Mouse (Mus musculus): ENCODE data around the gene Myo1e. TPM values are rescaled to one million over a fixed set of nuclear protein-coding genes. Genes with fewer than 3 reads are reported as not detected.
A peak's percentile ranks its signal among the peaks of the same experiment; 100 is the strongest.

Myo1e gene
- total and polyA plus RNA-seq, 3 experiments, result 3.9 to 11.3 (median 8.5) TPM

- Histone ChIP-seq H3K27ac (no peak overlapping the region), H3K79me2 (replicated peaks; ENCODE audit: control insufficient read depth, insufficient read depth, low read length) (no peaks in the 10 kb centered on the region), H3K27me3 (ENCODE audit: control insufficient read depth, insufficient read depth, low read length) (no peaks in the 10 kb centered on the region), H3K4me1 (ENCODE audit: control insufficient read depth, insufficient read depth, low read length) (peaks cover 2% of the 10 kb centered on the region), H3K36me3 (ENCODE audit: control insufficient read depth, insufficient read depth, low read length) (no peaks in the 10 kb centered on the region), H3K4me3 (no peak overlapping the region), H3K9ac (ENCODE audit: low read depth, low read length) (no peak overlapping the region)
- WGBS, result 39% methylated on average over 7 of the region's 7 CpGs
- intact Hi-C loops (cut with DNase I), result no loop called here
- TF ChIP-seq POLR2A (IDR thresholded peaks at IDR 0.05; ENCODE audit: insufficient read depth, low read depth, low read length), result no peak
- no peak for TF ChIP-seq EP300 (IDR thresholded peaks at IDR 0.05; ENCODE audit: insufficient read depth, low read depth, low read length)
- no peak for TF ChIP-seq CTCF (IDR thresholded peaks at IDR 0.05)
- DNase-seq, result peak in 1 of 2 experiments; percentile 11
Measured at GRCm38 (mm10) chr9:70284584-70285140, 77.5 kb downstream of the Myo1e start.

- Histone ChIP-seq H3K4me1 (ENCODE audit: control insufficient read depth, insufficient read depth, low read length) (no peaks in the 10 kb centered on the region; the same call in 1 of the 2 replicates), H3K36me3 (ENCODE audit: control insufficient read depth, insufficient read depth, low read length) (no peaks in the 10 kb centered on the region), H3K27ac (no peak overlapping the region), H3K9ac (ENCODE audit: low read depth, low read length) (no peak overlapping the region), H3K4me3 (no peak overlapping the region), H3K79me2 (replicated peaks; ENCODE audit: control insufficient read depth, insufficient read depth, low read length) (no peaks in the 10 kb centered on the region), H3K27me3 (ENCODE audit: control insufficient read depth, insufficient read depth, low read length) (no peaks in the 10 kb centered on the region)
- WGBS, result 87% methylated on average over 10 of the region's 10 CpGs
- TF ChIP-seq EP300 (IDR thresholded peaks at IDR 0.05; ENCODE audit: insufficient read depth, low read depth, low read length), result no peak
- no peak for TF ChIP-seq POLR2A (IDR thresholded peaks at IDR 0.05; ENCODE audit: insufficient read depth, low read depth, low read length)
- no peak for TF ChIP-seq CTCF (IDR thresholded peaks at IDR 0.05)
- DNase-seq, result no peak
- intact Hi-C loops (cut with DNase I), result no loop called here
Measured at GRCm38 (mm10) chr9:70290785-70291184, 83.6 kb downstream of the Myo1e start.

GRCm38 (mm10) chr9:70296916-70297315 is 89.8 kb downstream of the Myo1e start:
- Histone ChIP-seq H3K79me2 (replicated peaks; ENCODE audit: control insufficient read depth, insufficient read depth, low read length) (no peaks in the 10 kb centered on the region), H3K36me3 (ENCODE audit: control insufficient read depth, insufficient read depth, low read length) (peaks cover 3% of the 10 kb centered on the region; the same call in 1 of the 2 replicates), H3K27me3 (ENCODE audit: control insufficient read depth, insufficient read depth, low read length) (no peaks in the 10 kb centered on the region), H3K4me1 (ENCODE audit: control insufficient read depth, insufficient read depth, low read length) (peaks cover 2% of the 10 kb centered on the region), H3K27ac (no peak overlapping the region; the same call in 1 of the 2 replicates), H3K9ac (ENCODE audit: low read depth, low read length) (no peak overlapping the region), H3K4me3 (no peak overlapping the region)
- intact Hi-C loops (cut with DNase I), result no loop called here
- TF ChIP-seq POLR2A (IDR thresholded peaks at IDR 0.05; ENCODE audit: insufficient read depth, low read depth, low read length), result no peak
- no peak for TF ChIP-seq EP300 (IDR thresholded peaks at IDR 0.05; ENCODE audit: insufficient read depth, low read depth, low read length)
- TF ChIP-seq CTCF (IDR thresholded peaks at IDR 0.05), result no peak
- WGBS, result 45% methylated on average over 2 of the region's 2 CpGs
- DNase-seq, result no peak

GRCm38 (mm10) chr9:70298221-70298620 is 91.1 kb downstream of the Myo1e start:
- no peaks in the 10 kb centered on the region for H3K79me2 ChIP-seq (replicated peaks; ENCODE audit: control insufficient read depth, insufficient read depth, low read length)
- H3K27ac ChIP-seq, result no peak overlapping the region
- H3K27me3 ChIP-seq (ENCODE audit: control insufficient read depth, insufficient read depth, low read length), result no peaks in the 10 kb centered on the region
- H3K4me1 ChIP-seq (ENCODE audit: control insufficient read depth, insufficient read depth, low read length), result peaks cover 2% of the 10 kb centered on the region
- H3K4me3 ChIP-seq, result no peak overlapping the region
- no peak for DNase-seq
- peaks cover 3% of the 10 kb centered on the region; the same call in 1 of the 2 replicates for H3K36me3 ChIP-seq (ENCODE audit: control insufficient read depth, insufficient read depth, low read length)
- intact Hi-C loops (cut with DNase I), result no loop called here
- no peak for TF ChIP-seq CTCF (IDR thresholded peaks at IDR 0.05)
- 87% methylated on average over 7 of the region's 7 CpGs for whole genome bisulfite sequencing
- H3K9ac ChIP-seq (ENCODE audit: low read depth, low read length), result no peak overlapping the region

- no peak overlapping the region for H3K4me3 ChIP-seq
- WGBS, result 94% methylated on average over 5 of the region's 5 CpGs
- H3K27me3 ChIP-seq (ENCODE audit: control insufficient read depth, insufficient read depth, low read length), result no peaks in the 10 kb centered on the region
- H3K27ac ChIP-seq, result no peak overlapping the region
- intact Hi-C loops (cut with DNase I), result no loop called here
- no peak for DNase-seq
- no peak overlapping the region for H3K9ac ChIP-seq (ENCODE audit: low read depth, low read length)
- H3K79me2 ChIP-seq (replicated peaks; ENCODE audit: control insufficient read depth, insufficient read depth, low read length), result no peaks in the 10 kb centered on the region
- peaks cover 3% of the 10 kb centered on the region; the same call in 1 of the 2 replicates for H3K36me3 ChIP-seq (ENCODE audit: control insufficient read depth, insufficient read depth, low read length)
- TF ChIP-seq CTCF (IDR thresholded peaks at IDR 0.05), result peak; percentile 31
- no peak for TF ChIP-seq POLR2A (IDR thresholded peaks at IDR 0.05; ENCODE audit: insufficient read depth, low read depth, low read length)
- no peak for TF ChIP-seq EP300 (IDR thresholded peaks at IDR 0.05; ENCODE audit: insufficient read depth, low read depth, low read length)
- peaks cover 2% of the 10 kb centered on the region for H3K4me1 ChIP-seq (ENCODE audit: control insufficient read depth, insufficient read depth, low read length)
Measured at GRCm38 (mm10) chr9:70300705-70301104, 93.6 kb downstream of the Myo1e start.

GRCm38 (mm10) chr9:70301598-70301997 is 94.4 kb downstream of the Myo1e start:
- H3K36me3 ChIP-seq (ENCODE audit: control insufficient read depth, insufficient read depth, low read length), result no peaks in the 10 kb centered on the region
- H3K79me2 ChIP-seq (replicated peaks; ENCODE audit: control insufficient read depth, insufficient read depth, low read length), result no peaks in the 10 kb centered on the region
- no peak for DNase-seq
- TF ChIP-seq POLR2A (IDR thresholded peaks at IDR 0.05; ENCODE audit: insufficient read depth, low read depth, low read length) (no peak), EP300 (IDR thresholded peaks at IDR 0.05; ENCODE audit: insufficient read depth, low read depth, low read length) (no peak), CTCF (IDR thresholded peaks at IDR 0.05) (no peak)
- no peak overlapping the region for H3K9ac ChIP-seq (ENCODE audit: low read depth, low read length)
- no peak overlapping the region for H3K4me3 ChIP-seq
- 91% methylated on average over 6 of the region's 6 CpGs for WGBS
- intact Hi-C loops (cut with DNase I), result no loop called here
- peaks cover 1% of the 10 kb centered on the region for H3K4me1 ChIP-seq (ENCODE audit: control insufficient read depth, insufficient read depth, low read length)
- H3K27ac ChIP-seq, result no peak overlapping the region
- H3K27me3 ChIP-seq (ENCODE audit: control insufficient read depth, insufficient read depth, low read length), result no peaks in the 10 kb centered on the region
